Mouse (Mus musculus): ENCODE results near the gene Rbfox3.

GRCm38 (mm10) chr11:118838167-118838566, 73.2 kb downstream of the Rbfox3 start:
- no peak for TF ChIP-seq MAX (IDR thresholded peaks at IDR 0.05; ENCODE audit: low read depth)
- TF ChIP-seq POLR2A (IDR thresholded peaks at IDR 0.05; ENCODE audit: insufficient read length, low read depth) = no peak
- TF ChIP-seq E2F4 (IDR thresholded peaks at IDR 0.05; ENCODE audit: insufficient read depth) = no peak
- TF ChIP-seq MYOG (IDR thresholded peaks at IDR 0.05; ENCODE audit: control insufficient read depth in 1 of 3, insufficient read depth in 1 of 3, insufficient read length in 2 of 3, low read depth in 2 of 3) = no peak
- no peak for TF ChIP-seq MYOD1 (IDR thresholded peaks at IDR 0.05; ENCODE audit: control insufficient read depth in 1 of 3, insufficient read length in 2 of 3, low read depth in 2 of 3)

Measured in myocyte (in vitro differentiated cells).